Mouse (Mus musculus) neural tube, embryonic 10.5 days (tissue): ENCODE data around the gene Ugt1a1.

Experiments
- DNase-seq: peaks from one replicate; pipeline ENCODE4 v3.0.0-alpha.2; 2017; ENCODE audit warnings: low spot score; ENCODE audit errors: extremely low spot score

Gene Ugt1a1

DNA sequence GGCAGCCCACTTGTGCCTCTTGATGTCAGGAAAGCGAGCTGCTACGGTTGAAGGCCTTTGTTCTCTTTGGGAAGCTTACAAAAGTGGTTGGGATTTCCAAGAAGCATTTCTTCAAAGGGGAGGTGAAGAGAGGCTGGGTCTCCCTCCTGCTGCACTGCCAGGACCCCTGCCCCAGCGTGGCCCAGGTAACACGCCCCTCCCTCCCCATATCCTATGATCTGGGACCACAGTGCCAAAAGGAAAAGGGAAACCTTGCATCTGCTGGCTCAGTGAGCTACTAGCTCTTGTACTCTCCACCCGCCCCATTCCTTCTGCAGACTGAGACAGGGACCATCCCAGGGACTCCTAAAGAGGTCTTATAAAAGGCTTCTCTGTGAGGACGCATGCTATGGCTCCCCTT, 45.9 kb downstream of the Ugt1a1 start:
- DNase-seq, result no peak

DNA sequence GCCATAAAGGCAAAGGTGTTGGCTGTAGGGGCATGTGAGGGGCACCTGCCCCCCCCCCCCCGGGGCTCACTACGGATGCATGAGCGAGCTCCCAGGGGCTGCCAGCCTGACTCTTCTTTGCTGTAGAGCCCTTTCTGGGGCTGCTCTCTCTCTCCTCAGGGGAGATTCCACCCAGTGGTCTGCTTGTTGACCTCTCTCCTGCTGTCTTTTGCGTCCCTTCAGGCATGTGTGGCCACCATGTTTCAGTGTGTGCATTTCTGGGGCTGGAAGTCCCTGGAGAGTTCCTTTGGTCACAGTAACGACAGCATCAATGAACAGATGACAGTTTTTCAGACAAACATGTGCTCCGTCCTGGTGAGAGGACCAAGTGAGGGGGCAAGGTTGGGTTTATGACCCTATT, 46.6 kb downstream of the Ugt1a1 start:
- no peak for DNase-seq

DNA sequence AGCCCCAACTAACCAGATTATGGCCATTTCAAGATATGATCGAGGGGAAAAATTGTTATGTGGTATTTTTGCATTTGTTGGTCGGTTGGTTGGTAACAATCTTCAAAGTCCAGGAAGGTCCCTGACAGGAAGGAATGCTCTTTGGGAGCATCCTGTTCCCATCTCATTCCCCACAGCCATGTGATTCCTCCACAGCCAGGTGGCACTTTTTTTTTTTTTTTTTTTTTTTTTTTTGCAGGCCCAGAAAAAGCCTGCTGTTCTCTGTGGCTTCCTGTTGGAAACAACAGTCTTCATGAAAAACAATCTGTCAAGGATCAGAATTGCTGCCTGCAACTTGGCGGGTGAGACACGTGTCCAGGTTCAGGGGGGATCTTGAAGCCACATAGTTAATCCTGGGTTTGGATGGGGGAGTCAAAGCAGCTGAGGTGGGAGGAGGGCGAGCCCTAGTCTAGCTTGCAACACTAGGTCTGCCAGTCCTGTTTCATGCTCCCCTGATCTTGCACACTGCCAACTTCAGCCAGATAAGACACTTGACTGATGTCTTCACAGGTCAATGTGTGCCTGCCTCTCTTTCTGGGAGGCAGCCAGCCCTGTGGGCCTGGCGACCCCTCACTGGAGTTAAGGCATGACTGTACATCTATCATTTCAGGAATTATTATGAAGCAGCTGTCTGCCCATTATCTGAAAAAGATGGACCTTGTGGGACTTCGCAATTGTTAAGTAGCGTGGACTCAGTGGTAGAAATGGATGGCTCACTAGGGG, 47.3 kb downstream of the Ugt1a1 start:
- DNase-seq, result peak; percentile 74

DNA sequence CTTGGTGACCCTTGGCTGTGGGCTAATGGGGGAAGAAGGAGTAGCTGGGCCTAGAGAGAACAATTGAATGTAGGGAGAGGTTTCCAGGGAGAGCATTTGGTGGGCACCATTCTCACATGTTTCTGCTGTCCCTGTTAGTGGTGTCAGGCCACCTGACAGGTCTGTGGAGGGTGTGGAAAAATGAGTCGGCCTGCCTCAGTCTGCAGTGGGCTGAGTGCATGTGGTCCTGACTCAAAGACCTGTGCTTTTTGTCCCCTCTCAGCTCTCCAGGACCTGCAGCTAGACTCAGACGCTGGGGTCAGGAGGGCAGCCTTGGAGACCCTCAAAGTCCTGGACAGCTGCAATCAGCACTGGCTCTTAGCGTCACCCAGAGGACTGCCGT, 47.9 kb downstream of the Ugt1a1 start:
- DNase-seq, result no peak

GRCm38 (mm10) chr1:88260114-88260513, 48.4 kb downstream of the Ugt1a1 start:
- DNase-seq, result no peak

GRCm38 (mm10) chr1:88260604-88261377, 49.0 kb downstream of the Ugt1a1 start:
- DNase-seq, result no peak

DNA sequence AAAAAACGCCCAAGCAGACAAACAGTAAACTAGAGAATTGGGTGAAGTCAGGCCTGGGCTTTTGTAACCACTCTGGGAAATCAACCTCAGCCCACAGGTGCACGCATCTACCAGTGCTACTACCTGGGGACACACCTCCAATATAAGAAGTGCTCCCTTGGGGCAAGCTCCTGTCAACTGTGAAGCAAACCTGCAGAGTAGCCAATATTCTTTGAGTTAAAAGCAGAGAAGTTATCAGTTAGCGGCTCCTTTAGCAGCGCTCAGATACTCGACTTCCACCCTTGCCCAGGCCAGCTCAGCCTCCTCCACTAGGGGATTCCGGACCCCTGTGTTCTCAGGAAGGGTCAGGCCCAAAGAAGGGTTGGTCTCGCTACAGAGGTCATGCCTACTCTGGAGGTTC, 49.9 kb downstream of the Ugt1a1 start:
- no peak for DNase-seq

- DNase-seq, result no peak
Measured at GRCm38 (mm10) chr1:88262255-88262654, 50.5 kb downstream of the Ugt1a1 start.

DNA sequence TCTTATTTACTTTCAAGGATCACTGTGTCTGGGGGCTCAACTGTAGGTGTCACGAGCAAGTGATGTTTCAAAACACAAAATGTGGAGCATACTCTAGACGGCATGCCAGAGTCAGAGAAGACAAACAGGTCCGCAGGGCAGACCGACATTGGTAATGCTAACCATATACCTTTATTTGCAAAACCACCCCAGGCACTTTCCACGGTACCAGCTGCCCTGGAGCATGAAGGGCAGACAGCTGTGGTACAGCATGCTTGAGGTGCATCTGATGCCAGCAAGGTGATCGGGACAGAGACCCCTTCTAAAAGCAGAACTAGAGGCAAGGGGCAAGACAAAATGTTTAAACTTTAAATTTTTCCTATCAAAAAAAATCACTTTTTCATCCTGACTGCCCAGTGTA, 51.2 kb downstream of the Ugt1a1 start:
- no peak for DNase-seq

DNA sequence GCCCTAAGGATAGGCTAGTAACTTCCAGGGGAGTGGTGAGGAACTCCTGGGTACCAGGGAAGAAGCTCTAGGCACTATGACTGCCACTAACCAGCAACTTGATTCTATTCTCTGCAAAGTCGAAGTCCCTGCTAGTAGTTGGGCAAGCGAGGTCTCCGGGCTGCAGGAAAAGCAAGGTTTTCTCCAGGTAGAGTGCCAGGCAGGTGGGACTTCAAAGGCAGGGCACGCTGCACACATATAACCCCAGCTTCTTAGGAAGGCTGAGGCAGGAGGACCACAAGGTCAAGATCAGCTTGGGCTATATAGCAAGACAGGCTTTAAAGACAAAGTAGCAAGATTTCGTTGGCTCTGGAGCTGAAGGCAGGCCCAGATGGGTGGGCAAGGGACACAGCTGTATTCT, 52.0 kb downstream of the Ugt1a1 start:
- no peak for DNase-seq

DNA sequence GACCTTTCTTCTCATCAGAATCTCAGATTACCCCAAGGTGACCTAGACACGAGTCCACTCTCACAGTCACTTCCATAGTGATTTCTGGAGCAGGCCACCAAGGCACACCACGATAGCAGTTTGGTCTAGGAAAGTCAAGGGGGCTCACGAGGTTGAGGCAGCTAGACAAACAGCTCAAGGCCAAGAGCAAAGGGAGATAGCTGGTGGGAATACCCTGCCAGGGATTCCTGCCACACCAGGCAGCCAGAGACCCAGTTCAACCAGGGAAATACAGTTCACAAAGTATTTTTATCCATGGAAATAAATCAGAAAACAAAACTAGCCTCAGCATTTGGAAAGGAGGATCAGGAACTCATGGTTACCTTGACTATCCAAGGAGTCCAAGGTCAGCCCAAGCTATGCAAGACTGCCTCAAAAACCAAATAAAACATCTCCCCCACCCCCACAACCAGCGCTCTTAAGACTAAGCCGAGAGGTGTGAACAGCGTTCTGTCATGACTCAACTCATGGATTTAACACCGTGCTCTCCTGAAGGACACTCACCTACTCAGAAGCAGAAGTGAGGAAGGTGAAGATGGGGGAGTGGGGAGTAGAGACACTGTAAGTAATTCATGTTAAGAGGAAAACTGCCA, 52.6 kb downstream of the Ugt1a1 start:
- DNase-seq, result no peak

DNA sequence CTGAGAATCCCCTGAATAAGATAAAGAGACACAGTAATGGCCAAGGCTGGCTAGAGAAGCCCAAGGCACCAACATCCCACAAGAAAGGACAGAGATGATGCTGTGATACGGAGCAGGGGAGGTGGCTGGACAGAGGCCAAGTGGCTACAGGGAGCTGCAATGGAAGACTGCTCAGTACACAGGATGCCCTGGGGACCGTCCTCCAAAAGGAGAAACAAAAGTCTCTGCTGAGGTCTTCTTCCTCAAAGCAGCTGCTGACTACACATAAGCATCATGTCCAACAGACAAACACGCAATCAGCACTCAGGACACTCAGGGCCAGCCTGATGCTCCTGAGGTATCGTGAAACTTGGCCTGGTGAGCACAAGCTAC, 53.1 kb downstream of the Ugt1a1 start:
- no peak for DNase-seq

DNA sequence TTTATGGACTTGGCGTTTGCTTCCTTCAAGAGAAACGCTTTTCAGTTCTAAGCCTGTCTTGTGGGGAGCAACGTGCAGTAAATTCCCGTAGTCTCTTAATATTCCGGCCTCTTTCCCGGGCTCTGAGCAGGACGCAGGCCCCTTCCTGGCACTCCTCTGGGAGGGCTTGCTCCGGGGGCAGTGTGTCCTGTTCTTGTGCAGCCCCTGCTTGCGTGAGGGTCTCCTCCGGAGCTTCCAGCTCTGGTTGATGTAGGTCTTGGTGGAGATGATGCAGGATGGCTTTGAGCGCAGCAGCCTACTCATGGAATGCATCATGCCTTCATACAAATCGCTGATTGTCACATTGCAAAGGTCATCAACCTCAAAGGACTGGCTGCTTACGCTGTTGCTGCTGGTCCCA, 54.4 kb downstream of the Ugt1a1 start:
- no peak for DNase-seq

GRCm38 (mm10) chr1:88267489-88267888, 55.7 kb downstream of the Ugt1a1 start:
- no peak for DNase-seq

DNA sequence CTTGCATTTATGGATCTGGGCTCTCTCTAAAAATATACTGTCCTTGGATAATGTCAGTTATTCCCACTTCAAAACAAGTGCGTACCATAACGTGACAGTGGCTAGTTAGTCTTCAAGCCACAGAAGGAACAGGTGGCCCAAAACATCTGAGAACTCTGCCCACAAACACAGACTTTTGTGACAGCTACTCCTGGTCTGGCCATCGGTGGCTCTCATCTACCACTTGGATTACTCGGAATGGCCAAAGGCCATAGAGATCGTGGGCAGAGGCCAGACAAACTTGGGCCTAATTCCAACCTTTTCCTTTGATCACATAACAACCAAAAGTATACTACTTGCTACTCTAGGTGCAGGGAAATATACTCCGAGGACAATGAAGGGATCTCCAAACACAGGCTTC, 56.3 kb downstream of the Ugt1a1 start:
- DNase-seq, result no peak
